Mouse (Mus musculus): ENCODE results near the gene Dnase2b.

GRCm38 (mm10) chr3:146554816-146555215 is 60.6 kb downstream of the Dnase2b start:
- TF ChIP-seq CTCF (IDR thresholded peaks at IDR 0.05; ENCODE audit: borderline replicate concordance, extremely low read depth, insufficient read depth, insufficient read length) (no peak), POLR2A (IDR thresholded peaks at IDR 0.05; ENCODE audit: borderline replicate concordance, extremely low read depth, insufficient read depth, insufficient read length, poor library complexity, severe bottlenecking) (no peak)
